Mouse (Mus musculus) midbrain, embryonic 15.5 days (tissue): ENCODE data around the gene 6030452D12Rik. TPM values are rescaled to one million over a fixed set of nuclear protein-coding genes. Genes with fewer than 3 reads are reported as not detected.

ENCODE experiments used
- ATAC-seq: fragments of 200-750 bp; cut with Nextera tagmentation; replicated peaks from 2 replicates; pipeline ENCODE4 v1.8.0; 2017; ENCODE audit warnings: moderate TSS enrichment
- H3K27ac ChIP-seq: fragments of 300-500 bp; sonication (generic); 2 replicates; pipeline ENCODE4 v1.5.1; 2015; ENCODE audit warnings: mild to moderate bottlenecking, inconsistent platforms
- H3K27me3 ChIP-seq: fragments of 300-500 bp; sonication (generic); replicated peaks from 2 replicates; pipeline ENCODE4 v1.6.1; 2015; ENCODE audit warnings: inconsistent platforms
- H3K36me3 ChIP-seq: fragments of 300-500 bp; sonication (generic); replicated peaks from 2 replicates; pipeline ENCODE4 v1.6.1; 2015; ENCODE audit warnings: inconsistent platforms
- H3K4me1 ChIP-seq: fragments of 300-500 bp; sonication (generic); 2 replicates; pipeline ENCODE4 v1.6.1; 2015; ENCODE audit warnings: inconsistent platforms
- H3K4me2 ChIP-seq: fragments of 300-500 bp; sonication (generic); 2 replicates; pipeline ENCODE4 v1.6.1; 2015; ENCODE audit warnings: inconsistent platforms, mild to moderate bottlenecking, moderate library complexity
- H3K4me3 ChIP-seq: fragments of 300-500 bp; sonication (generic); 2 replicates; pipeline ENCODE4 v1.5.1; 2015; ENCODE audit warnings: mild to moderate bottlenecking, inconsistent platforms
- H3K9ac ChIP-seq: fragments of 300-500 bp; sonication (generic); 2 replicates; pipeline ENCODE4 v1.6.1; 2015; ENCODE audit warnings: mild to moderate bottlenecking, inconsistent platforms
- H3K9me3 ChIP-seq: fragments of 300-500 bp; sonication (generic); 2 replicates; pipeline ENCODE4 v1.6.1; 2016; ENCODE audit warnings: inconsistent platforms
- WGBS: fragments of 180-500 bp; shearing (Covaris S2); methylation state at CpG from one replicate; pipeline ENCODE4 v1.1.7; 2015; ENCODE audit warnings: mixed read lengths; 5-methylcytosine and 5-hydroxymethylcytosine counted together
- polyA plus RNA-seq: library from polyadenylated mRNA; unstranded; fragments of >200 nt; fragmentation: Nextera tagmentation; extraction: Ambion mirVana; gene quantifications from 2 replicates; pipeline ENCODE4 v1.2.1, GENCODE M21; 2015

The 6030452D12Rik gene
- polyA plus RNA-seq, 1 experiment from 2014 or later, result not detected

DNA sequence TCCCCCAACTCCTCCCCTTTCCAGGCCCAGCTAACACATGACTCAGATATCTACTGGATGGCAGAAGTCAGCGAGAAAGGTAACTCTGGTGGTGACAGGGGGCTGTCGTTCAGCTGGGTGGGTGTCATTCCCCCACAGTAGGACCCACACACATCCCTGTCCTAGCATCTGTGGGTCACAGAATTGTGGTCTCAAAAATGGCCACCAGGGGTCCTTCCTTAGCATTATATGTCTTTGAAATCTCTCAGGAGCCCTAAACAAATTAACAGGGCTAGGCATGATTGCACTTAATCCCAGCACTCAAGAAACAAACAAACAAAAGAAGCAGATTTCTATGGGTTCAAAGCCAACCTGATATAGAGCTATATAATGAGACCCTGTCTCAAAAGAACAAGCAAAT is 44.8 kb downstream of the 6030452D12Rik start:
- Histone ChIP-seq H3K4me1 (no peaks in the 10 kb centered on the region), H3K27ac (no peak overlapping the region), H3K27me3 (no peaks in the 10 kb centered on the region), H3K4me2 (no peak overlapping the region), H3K36me3 (no peaks in the 10 kb centered on the region), H3K4me3 (no peak overlapping the region), H3K9ac (no peak overlapping the region), H3K9me3 (no peaks in the 10 kb centered on the region)
- WGBS, result 75% methylated on average over 2 of the region's 2 CpGs
- ATAC-seq, result no peak

DNA sequence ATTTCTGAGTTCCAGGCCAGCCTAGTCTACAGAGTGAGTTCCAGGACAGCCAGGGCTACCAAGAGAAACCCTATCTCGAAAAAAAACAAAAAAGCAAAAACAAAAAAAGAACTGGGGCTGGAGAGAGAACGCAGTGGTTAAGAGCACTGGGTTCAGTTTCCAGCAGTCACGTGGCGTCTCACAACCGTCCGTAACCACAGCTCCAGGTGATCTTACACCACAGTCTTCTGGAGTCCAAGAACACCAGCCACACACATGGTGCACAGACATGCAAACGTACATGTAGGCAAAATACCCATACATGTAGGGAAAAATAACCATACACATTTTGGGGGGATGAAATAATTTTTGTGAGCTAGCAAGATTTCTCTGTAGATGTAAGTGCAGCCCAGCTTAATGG is 46.4 kb downstream of the 6030452D12Rik start:
- H3K4me2 ChIP-seq, result no peak overlapping the region
- no peak overlapping the region for H3K4me3 ChIP-seq
- no peaks in the 10 kb centered on the region for H3K27me3 ChIP-seq

DNA sequence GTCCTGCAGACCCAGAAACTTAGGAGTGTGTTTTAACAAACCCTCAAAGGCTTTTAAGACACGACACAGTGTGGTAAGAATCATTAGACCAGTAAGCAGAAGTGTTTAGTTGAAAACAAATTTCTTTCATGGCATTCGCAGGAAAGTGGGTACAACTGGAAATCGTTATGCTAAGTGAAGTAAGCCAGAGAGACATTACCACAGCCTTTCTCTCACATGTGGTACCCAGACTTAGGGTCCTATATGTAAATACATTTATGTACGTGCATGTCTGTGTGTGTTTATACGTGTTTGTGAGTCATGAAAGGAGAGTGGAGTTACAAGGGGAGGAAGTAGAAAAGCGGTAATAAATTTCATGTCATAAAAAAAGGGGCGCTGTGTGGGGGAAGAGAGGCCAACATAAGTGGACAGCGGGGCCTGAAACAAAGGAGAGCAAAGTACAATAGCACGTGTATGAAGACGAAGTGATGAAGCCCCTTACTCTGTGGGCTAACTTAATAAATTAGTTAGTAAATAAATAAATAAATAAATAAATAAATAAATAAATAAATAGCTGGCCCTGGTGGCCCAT is 48.1 kb downstream of the 6030452D12Rik start:
- no peak overlapping the region for H3K4me3 ChIP-seq
- no peaks in the 10 kb centered on the region for H3K4me1 ChIP-seq
- no peak overlapping the region for H3K9ac ChIP-seq
- no peak overlapping the region for H3K27ac ChIP-seq
- ATAC-seq, result no peak
- no peaks in the 10 kb centered on the region for H3K9me3 ChIP-seq
- no peak overlapping the region for H3K4me2 ChIP-seq
- no peaks in the 10 kb centered on the region for H3K27me3 ChIP-seq
- no peaks in the 10 kb centered on the region for H3K36me3 ChIP-seq
- WGBS, result 85% methylated on average over 10 of the region's 10 CpGs

More for the DNA sequence above, 46.4 kb downstream of the 6030452D12Rik start:
- Histone ChIP-seq H3K9me3 (no peaks in the 10 kb centered on the region), H3K4me1 (no peaks in the 10 kb centered on the region), H3K9ac (no peak overlapping the region), H3K36me3 (no peaks in the 10 kb centered on the region), H3K27ac (no peak overlapping the region)
- ATAC-seq, result no peak
- 88% methylated on average over 7 of the region's 7 CpGs for WGBS

DNA sequence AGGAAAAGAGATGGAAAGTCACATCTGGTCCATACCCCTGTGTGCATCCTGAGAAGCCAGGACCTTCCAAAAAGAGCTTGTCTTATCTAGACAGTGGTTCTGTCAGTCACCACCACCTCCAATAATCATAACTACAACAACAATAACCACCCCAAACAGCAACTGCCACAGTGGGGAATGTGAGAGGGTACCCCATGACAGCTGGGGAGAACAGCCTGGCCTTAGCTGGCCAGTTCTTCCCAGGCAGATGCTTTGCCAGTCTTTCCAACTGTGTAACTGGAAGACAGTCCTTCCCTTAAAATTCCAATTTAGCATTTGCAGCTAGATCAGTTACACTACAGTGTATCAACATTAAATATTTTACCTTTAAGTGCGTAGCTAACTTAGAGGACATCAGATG is 50.6 kb downstream of the 6030452D12Rik start:
- Histone ChIP-seq H3K36me3 (no peaks in the 10 kb centered on the region), H3K4me3 (no peak overlapping the region), H3K9ac (no peak overlapping the region), H3K27ac (no peak overlapping the region), H3K27me3 (no peaks in the 10 kb centered on the region), H3K9me3 (no peaks in the 10 kb centered on the region), H3K4me1 (no peaks in the 10 kb centered on the region), H3K4me2 (no peak overlapping the region)
- 94% methylated on average over 1 of the region's 1 CpGs for WGBS
- ATAC-seq, result no peak

DNA sequence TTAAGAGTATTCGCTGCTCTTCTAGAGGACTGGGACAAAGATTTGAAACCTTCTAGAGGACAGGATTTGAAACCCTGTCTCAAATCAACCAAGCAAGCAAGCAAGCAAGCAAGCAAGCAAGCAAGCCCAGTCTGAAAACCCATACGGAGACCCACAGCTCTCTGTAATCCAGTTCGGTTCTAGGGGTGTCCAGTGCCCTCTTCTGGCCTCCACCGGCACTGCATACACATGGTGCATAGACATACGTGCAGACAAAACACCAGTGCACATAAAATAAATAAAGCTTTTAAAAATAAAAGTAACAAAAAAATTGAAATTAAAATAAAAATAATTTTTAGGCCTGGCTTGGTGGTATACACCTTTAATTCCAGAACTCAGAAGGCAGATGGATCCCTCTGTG is 53.7 kb downstream of the 6030452D12Rik start:
- 95% methylated on average over 5 of the region's 5 CpGs for WGBS
- no peak overlapping the region for H3K27ac ChIP-seq
- peaks cover 10% of the 10 kb centered on the region; the same call in 1 of the 2 replicates for H3K9me3 ChIP-seq
- no peak for ATAC-seq
- H3K4me2 ChIP-seq, result no peak overlapping the region
- H3K9ac ChIP-seq, result no peak overlapping the region
- H3K27me3 ChIP-seq, result no peaks in the 10 kb centered on the region
- no peaks in the 10 kb centered on the region for H3K36me3 ChIP-seq
- H3K4me3 ChIP-seq, result no peak overlapping the region
- H3K4me1 ChIP-seq, result no peaks in the 10 kb centered on the region

DNA sequence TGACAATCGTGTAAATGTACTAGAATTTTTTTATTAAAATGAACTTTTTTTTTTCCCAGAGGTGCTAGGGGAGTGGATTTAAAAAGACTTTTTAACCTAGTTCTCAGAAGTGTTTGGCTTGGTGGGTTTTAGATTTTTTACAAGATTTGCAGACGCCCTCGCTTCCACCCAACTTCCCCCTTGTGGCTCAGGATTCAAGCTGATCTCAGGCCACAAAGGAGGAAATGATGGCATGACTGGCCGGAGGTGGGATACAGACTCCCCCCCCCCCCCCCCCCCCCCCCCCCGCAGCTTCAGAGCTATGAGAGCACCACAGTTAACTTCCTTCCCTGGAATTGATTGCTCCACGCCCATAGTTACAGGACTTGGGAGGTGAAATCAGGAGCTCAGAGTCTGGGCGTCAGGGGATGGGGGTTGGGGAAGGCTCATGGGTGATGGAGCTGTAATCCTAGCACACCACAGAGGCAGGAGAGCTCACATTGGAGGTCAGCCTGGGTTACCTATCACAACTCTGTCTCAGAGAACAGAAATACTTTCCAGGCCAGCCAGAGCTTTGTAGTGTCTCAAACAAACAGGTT is 55.8 kb downstream of the 6030452D12Rik start:
- no peak overlapping the region for H3K27ac ChIP-seq
- 91% methylated on average over 6 of the region's 7 CpGs for WGBS
- H3K4me3 ChIP-seq, result no peak overlapping the region
- H3K4me2 ChIP-seq, result no peak overlapping the region
- peaks cover 10% of the 10 kb centered on the region; the same call in 1 of the 2 replicates for H3K9me3 ChIP-seq
- ATAC-seq, result no peak
- no peaks in the 10 kb centered on the region for H3K4me1 ChIP-seq
- H3K36me3 ChIP-seq, result no peaks in the 10 kb centered on the region
- H3K9ac ChIP-seq, result no peak overlapping the region
- no peaks in the 10 kb centered on the region for H3K27me3 ChIP-seq

Other genes with a start within 250 kb of the 6030452D12Rik start
- 60.0 and 65.7 TPM in 2 replicates for gene Smpd3, start 162.5 kb upstream of the 6030452D12Rik start, polyA plus RNA-seq
- gene Zfp90, start 85.2 kb upstream of the 6030452D12Rik start, polyA plus RNA-seq, result 47.1 and 48.3 TPM in 2 replicates
- gene Cdh3, start 10.4 kb downstream of the 6030452D12Rik start, polyA plus RNA-seq, result 0.80 and 1.1 TPM in 2 replicates
- gene Gm10073, start 72.9 kb downstream of the 6030452D12Rik start, polyA plus RNA-seq, result 5.7 and 9.6 TPM in 2 replicates
- 6.9 and 8.5 TPM in 2 replicates for gene Cdh1, start 102.8 kb downstream of the 6030452D12Rik start, polyA plus RNA-seq
- 6.4 and 6.8 TPM in 2 replicates for gene Tango6, start 182.5 kb downstream of the 6030452D12Rik start, polyA plus RNA-seq